Mouse (Mus musculus) liver, embryonic 18 days (tissue): ENCODE data around the gene Ppp2r5b. TPM values are rescaled to one million over a fixed set of nuclear protein-coding genes. Genes with fewer than 3 reads are reported as not detected.

ENCODE experiments used
- polyA plus RNA-seq: library from polyadenylated mRNA; depleted of rRNA; stranded (reverse); fragments of >200 nt; gene quantifications from 2 replicates; pipeline ENCODE4 v1.2.3, GENCODE M21; 2012; rRNA removed

Ppp2r5b gene
- polyA plus RNA-seq, result 4.8 and 5.2 TPM in 2 replicates

GRCm38 (mm10) chr19:6235084-6236052, at the start of gene Ppp2r5b:
Gene Ppp2r5b (minus strand): TSS chr19:6235872.

GRCm38 (mm10) chr19:6276426-6277421, 41.1 kb upstream of the Ppp2r5b start, which contains the start of gene Ehd1:
Gene Ehd1 (plus strand): TSS chr19:6276725.

GRCm38 (mm10) chr19:6241274-6242107, 5.8 kb upstream of the Ppp2r5b start, which contains the start of gene Atg2a:
Gene Atg2a (plus strand): TSS chr19:6241668.

GRCm38 (mm10) chr19:6226135-6226534, 9.5 kb downstream of the Ppp2r5b start, which contains the start of gene Gpha2:
Gene Gpha2 (plus strand): TSS chr19:6226380.

GRCm38 (mm10) chr19:6184131-6184530, 51.5 kb downstream of the Ppp2r5b start, which contains the start of gene Majin:
Gene Majin (plus strand): TSS chr19:6184388.

Other genes with a start within 250 kb of the Ppp2r5b start
- gene Slc22a20, start 249.7 kb downstream of the Ppp2r5b start, polyA plus RNA-seq, result 0.05 and 0.07 TPM in 2 replicates
- gene Capn1, start 220.0 kb downstream of the Ppp2r5b start, polyA plus RNA-seq, result 16.0 and 18.9 TPM in 2 replicates
- gene Syvn1, start 189.3 kb downstream of the Ppp2r5b start, polyA plus RNA-seq, result 12.0 and 13.7 TPM in 2 replicates
- 22.4 and 23.7 TPM in 2 replicates for gene Mrpl49, start 178.1 kb downstream of the Ppp2r5b start, polyA plus RNA-seq
- 1,008 and 1,075 TPM in 2 replicates for gene Fau, start 178.0 kb downstream of the Ppp2r5b start, polyA plus RNA-seq
- 18.6 and 20.3 TPM in 2 replicates for gene Znhit2, start 174.7 kb downstream of the Ppp2r5b start, polyA plus RNA-seq
- gene Tm7sf2, start 167.5 kb downstream of the Ppp2r5b start, polyA plus RNA-seq, result 74.1 and 93.2 TPM in 2 replicates
- gene Vps51, start 158.6 kb downstream of the Ppp2r5b start, polyA plus RNA-seq, result 20.2 and 24.9 TPM in 2 replicates
- not detected in 2 replicates for gene Tmem262, start 155.8 kb downstream of the Ppp2r5b start, polyA plus RNA-seq
- gene Gm28374, start 153.6 kb downstream of the Ppp2r5b start, polyA plus RNA-seq, result 0.26 and 0.29 TPM in 2 replicates
- gene Zfpl1, start 150.9 kb downstream of the Ppp2r5b start, polyA plus RNA-seq, result 18.7 and 21.2 TPM in 2 replicates
- 11.0 and 11.4 TPM in 2 replicates for gene Cdca5, start 150.9 kb downstream of the Ppp2r5b start, polyA plus RNA-seq
- gene AC131692.1, start 141.5 kb downstream of the Ppp2r5b start, polyA plus RNA-seq, result 0.14 and 0.23 TPM in 2 replicates
- gene Naaladl1, start 130.1 kb downstream of the Ppp2r5b start, polyA plus RNA-seq, result 2.1 TPM in 2 replicates
- 12.5 and 12.8 TPM in 2 replicates for gene Sac3d1, start 117.2 kb downstream of the Ppp2r5b start, polyA plus RNA-seq
- 32.0 and 35.8 TPM in 2 replicates for gene Snx15, start 107.6 kb downstream of the Ppp2r5b start, polyA plus RNA-seq
- gene Batf2, start 94.9 kb downstream of the Ppp2r5b start, polyA plus RNA-seq, result 1.4 and 1.5 TPM in 2 replicates
- 16.7 and 18.5 TPM in 2 replicates for gene Arl2, start 94.3 kb downstream of the Ppp2r5b start, polyA plus RNA-seq
- gene Majin, start 51.5 kb downstream of the Ppp2r5b start, polyA plus RNA-seq, result 0.05 TPM in 2 replicates
- not detected in 2 replicates for gene Gpha2, start 9.5 kb downstream of the Ppp2r5b start, polyA plus RNA-seq
- 5.6 and 6.8 TPM in 2 replicates for gene Atg2a, start 5.8 kb upstream of the Ppp2r5b start, polyA plus RNA-seq
- gene Ehd1, start 40.9 kb upstream of the Ppp2r5b start, polyA plus RNA-seq, result 57.5 and 76.1 TPM in 2 replicates
- gene Cdc42bpg, start 70.6 kb upstream of the Ppp2r5b start, polyA plus RNA-seq, result 4.2 and 5.4 TPM in 2 replicates
- 16.8 and 18.1 TPM in 2 replicates for gene Men1, start 99.1 kb upstream of the Ppp2r5b start, polyA plus RNA-seq
- 29.5 and 37.2 TPM in 2 replicates for gene Map4k2, start 105.3 kb upstream of the Ppp2r5b start, polyA plus RNA-seq
- gene Sf1, start 127.8 kb upstream of the Ppp2r5b start, polyA plus RNA-seq, result 43.1 and 53.9 TPM in 2 replicates
- gene Pygm, start 148.5 kb upstream of the Ppp2r5b start, polyA plus RNA-seq, result 3.5 and 4.3 TPM in 2 replicates
- 80.4 and 84.1 TPM in 2 replicates for gene Rasgrp2, start 163.5 kb upstream of the Ppp2r5b start, polyA plus RNA-seq
- gene Nrxn2, start 182.9 kb upstream of the Ppp2r5b start, polyA plus RNA-seq, result 0.39 and 0.82 TPM in 2 replicates